Mouse (Mus musculus) T-cell, adult 2 months (primary cell): ENCODE results near the gene Sirt7.

Source experiments
- DNase-seq: peaks from one replicate; pipeline ENCODE4 v3.0.0; 2022; ENCODE audit warnings: low spot score

Sirt7 gene

GRCm38 (mm10) chr11:120582268-120582981 lies 42.6 kb downstream of the Sirt7 start:
- peak; percentile 60 for DNase-seq

- DNase-seq, result peak; percentile 86
These were observed 43.4 kb downstream of the Sirt7 start, which contains the start of gene Arhgdia for GRCm38 (mm10) chr11:120581490-120582267. Gene Arhgdia, minus strand, starts transcription at chr11:120581624.

- no peak for DNase-seq
These were observed 44.1 kb downstream of the Sirt7 start for GRCm38 (mm10) chr11:120580871-120581331.

GRCm38 (mm10) chr11:120580190-120580589 lies 44.9 kb downstream of the Sirt7 start:
- no peak for DNase-seq

- peak; percentile 77 for DNase-seq
These were observed 45.5 kb downstream of the Sirt7 start for GRCm38 (mm10) chr11:120579316-120580107.

- DNase-seq, result no peak
These were observed 46.3 kb downstream of the Sirt7 start for GRCm38 (mm10) chr11:120578694-120579243.

GRCm38 (mm10) chr11:120578024-120578693 lies 46.9 kb downstream of the Sirt7 start:
- DNase-seq, result no peak

GRCm38 (mm10) chr11:120577211-120578023 lies 47.6 kb downstream of the Sirt7 start:
- peak; percentile 55 for DNase-seq

- DNase-seq, result no peak
These were observed 48.6 kb downstream of the Sirt7 start for GRCm38 (mm10) chr11:120576365-120576981.

GRCm38 (mm10) chr11:120575940-120576339 lies 49.1 kb downstream of the Sirt7 start:
- no peak for DNase-seq

GRCm38 (mm10) chr11:120575046-120575445 lies 50.0 kb downstream of the Sirt7 start:
- DNase-seq, result no peak

GRCm38 (mm10) chr11:120574278-120574600 lies 50.8 kb downstream of the Sirt7 start:
- no peak for DNase-seq

- no peak for DNase-seq
These were observed 51.3 kb downstream of the Sirt7 start for GRCm38 (mm10) chr11:120573585-120574277.

- peak; percentile 99 for DNase-seq
These were observed 52.1 kb downstream of the Sirt7 start, which contains the start of gene P4hb for GRCm38 (mm10) chr11:120572752-120573584. Gene P4hb, minus strand, starts transcription at chr11:120573253.

- no peak for DNase-seq
These were observed 52.7 kb downstream of the Sirt7 start for GRCm38 (mm10) chr11:120572417-120572751.

GRCm38 (mm10) chr11:120571754-120572416 lies 53.2 kb downstream of the Sirt7 start:
- no peak for DNase-seq

- DNase-seq, result no peak
These were observed 53.9 kb downstream of the Sirt7 start for GRCm38 (mm10) chr11:120571122-120571521.
